Mouse (Mus musculus) neutrophil, adult 5-6 weeks (primary cell): ENCODE measurements around the gene Akap13. TPM values are rescaled to one million over a fixed set of nuclear protein-coding genes. Genes with fewer than 3 reads are reported as not detected.
A peak's percentile ranks its signal among the peaks of the same experiment; 100 is the strongest.
"Not testable (repeated sequence)": the region's sequence is repeated elsewhere in the genome, so short reads cannot be mapped to it uniquely, and the experiment has no call there.

Experiments
- ATAC-seq: fragments of 151-379, 151-347 bp; 2 replicates; pipeline ENCODE4 v1.8.0; 2017; ENCODE audit warnings: mild to moderate bottlenecking, moderate TSS enrichment; ENCODE audit not compliant: insufficient number of reproducible peaks, poor library complexity, low FRiP score, severe bottlenecking; ENCODE audit errors: extremely low read depth
- total RNA-seq: library from RNA; stranded (forward); fragments of 200-1000 nt; gene quantifications from 2 replicates; pipeline ENCODE4 v1.2.3, GENCODE M21; 2017

The Akap13 gene
- total RNA-seq, 1 experiment from 2014 or later = 935 TPM

GRCm38 (mm10) chr7:75789746-75790145 is 334.4 kb downstream of the Akap13 start:
- no peak for ATAC-seq

GRCm38 (mm10) chr7:75791092-75791837 is 335.9 kb downstream of the Akap13 start:
- ATAC-seq = not testable (repeated sequence)

GRCm38 (mm10) chr7:75793091-75793490 is 337.8 kb downstream of the Akap13 start:
- ATAC-seq = no peak

- ATAC-seq = no peak
Measured at GRCm38 (mm10) chr7:75793654-75794335, 338.5 kb downstream of the Akap13 start.

GRCm38 (mm10) chr7:75795106-75795505 is 339.8 kb downstream of the Akap13 start:
- peak; percentile 17; the same call in 1 of the 2 replicates for ATAC-seq

- peak; percentile 80 for ATAC-seq
Measured at GRCm38 (mm10) chr7:75796474-75796873, 341.1 kb downstream of the Akap13 start.

GRCm38 (mm10) chr7:75800530-75800929 is 345.2 kb downstream of the Akap13 start:
- no peak for ATAC-seq

- ATAC-seq = no peak
Measured at GRCm38 (mm10) chr7:75801022-75801421, 345.7 kb downstream of the Akap13 start.

GRCm38 (mm10) chr7:75801621-75802358 is 346.5 kb downstream of the Akap13 start:
- no peak for ATAC-seq

- no peak for ATAC-seq
Measured at GRCm38 (mm10) chr7:75802887-75803286, 347.6 kb downstream of the Akap13 start.

Other genes with a start within 250 kb of the Akap13 start
- gene Sv2b, start 146.3 kb upstream of the Akap13 start, total RNA-seq = 0.47 TPM in 1 of 2 replicates, not detected in the other